Mouse (Mus musculus) forebrain, embryonic 14.5 days (tissue): ENCODE measurements around the gene Cat. TPM values are rescaled to one million over a fixed set of nuclear protein-coding genes. Genes with fewer than 3 reads are reported as not detected.

ENCODE experiments used
- ATAC-seq: fragments of 200-750 bp; cut with Nextera tagmentation; 2 replicates; pipeline ENCODE4 v1.8.0; 2017; ENCODE audit warnings: mild to moderate bottlenecking, moderate library complexity
- DNase-seq: peaks from one replicate; pipeline ENCODE4 v3.0.0-alpha.2; 2015; ENCODE audit warnings: low spot score
- H3K27ac ChIP-seq: fragments of 300-500 bp; sonication (generic); 2 replicates; pipeline ENCODE4 v1.5.1; 2014; ENCODE audit warnings: low read depth, mild to moderate bottlenecking, control low read depth, low read length, moderate library complexity
- H3K27me3 ChIP-seq: fragments of 300-500 bp; sonication (generic); replicated peaks from 2 replicates; pipeline ENCODE4 v1.6.1; 2014; ENCODE audit warnings: low read length, control low read depth, mixed read lengths; ENCODE audit not compliant: control insufficient read depth, insufficient read depth
- H3K36me3 ChIP-seq: fragments of 300-500 bp; sonication (generic); 2 replicates; pipeline ENCODE4 v1.6.1; 2014; ENCODE audit warnings: low read length, control low read depth; ENCODE audit not compliant: control insufficient read depth, insufficient read depth
- H3K4me1 ChIP-seq: fragments of 300-500 bp; sonication (generic); 2 replicates; pipeline ENCODE4 v1.6.1; 2014; ENCODE audit warnings: antibody characterized with exemption, low read length, control low read depth; ENCODE audit not compliant: control insufficient read depth, insufficient read depth
- H3K4me2 ChIP-seq: fragments of 300-500 bp; sonication (generic); 2 replicates; pipeline ENCODE4 v1.6.1; 2014; ENCODE audit warnings: mild to moderate bottlenecking, control low read depth, low read length
- H3K4me3 ChIP-seq: fragments of 300-500 bp; sonication (generic); 2 replicates; pipeline ENCODE4 v1.5.1; 2014; ENCODE audit warnings: low read depth, low read length, control low read depth
- H3K9ac ChIP-seq: fragments of 300-500 bp; sonication (generic); 2 replicates; pipeline ENCODE4 v1.6.1; 2014; ENCODE audit warnings: mild to moderate bottlenecking, low read length, control low read depth, moderate library complexity
- H3K9me3 ChIP-seq: fragments of 300-500 bp; sonication (generic); replicated peaks from 2 replicates; pipeline ENCODE4 v1.6.1; 2016; ENCODE audit warnings: low read length, control low read depth, mixed read lengths; ENCODE audit not compliant: control insufficient read depth
- WGBS: fragments of 180-500 bp; shearing (Covaris S2); extraction: QIAGEN DNeasy Blood & Tissue Kit; methylation state at CpG from one replicate; pipeline ENCODE4 v1.1.7; 2014; 5-methylcytosine and 5-hydroxymethylcytosine counted together
- polyA plus RNA-seq: library from polyadenylated mRNA; unstranded; fragments of >200 nt; fragmentation: Nextera tagmentation; extraction: Ambion mirVana; gene quantifications from 2 replicates; pipeline ENCODE4 v1.2.1, GENCODE M21; 2014

The Cat gene
- polyA plus RNA-seq, 1 experiment from 2014 or later, result 81.9 TPM

GRCm38 (mm10) chr2:103481314-103482231 lies 3.4 kb downstream of the Cat start:
- H3K4me1 ChIP-seq, result peaks cover 12% of the 10 kb centered on the region
- no peaks in the 10 kb centered on the region for H3K27me3 ChIP-seq
- ATAC-seq, result no peak
- H3K4me2 ChIP-seq, result no peak overlapping the region
- H3K27ac ChIP-seq, result no peak overlapping the region
- DNase-seq, result no peak
- H3K36me3 ChIP-seq, result no peaks in the 10 kb centered on the region
- no peak overlapping the region for H3K4me3 ChIP-seq
- no peak overlapping the region for H3K9ac ChIP-seq
- no peaks in the 10 kb centered on the region for H3K9me3 ChIP-seq
- 91% methylated on average over 11 of the region's 11 CpGs for WGBS

DNA sequence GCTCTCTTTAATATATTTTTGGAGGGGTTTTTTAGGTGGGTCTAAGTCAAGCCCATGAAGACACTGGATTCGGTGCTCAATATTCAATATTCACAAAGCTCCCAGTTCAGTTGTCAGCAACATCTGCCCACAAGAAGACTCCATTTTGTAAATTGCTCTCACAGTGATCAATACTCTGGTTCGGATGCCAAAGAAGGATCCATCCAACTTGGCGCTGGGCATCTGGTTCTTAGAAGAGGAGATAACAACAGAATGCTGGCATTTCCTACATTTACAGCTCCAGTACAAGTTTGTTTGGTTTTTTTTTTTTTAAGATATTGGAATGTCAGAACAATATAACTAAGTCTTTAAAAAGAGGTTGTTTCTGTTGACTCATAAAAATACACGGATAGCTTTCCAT lies 4.1 kb downstream of the Cat start:
- H3K9ac ChIP-seq, result no peak overlapping the region
- H3K9me3 ChIP-seq, result no peaks in the 10 kb centered on the region
- H3K27me3 ChIP-seq, result no peaks in the 10 kb centered on the region
- no peak overlapping the region for H3K4me2 ChIP-seq
- WGBS, result 94% methylated on average over 4 of the region's 4 CpGs
- H3K27ac ChIP-seq, result no peak overlapping the region
- peaks cover 12% of the 10 kb centered on the region for H3K4me1 ChIP-seq
- H3K4me3 ChIP-seq, result no peak overlapping the region
- ATAC-seq (no peak), DNase-seq (no peak)
- H3K36me3 ChIP-seq, result no peaks in the 10 kb centered on the region

DNA sequence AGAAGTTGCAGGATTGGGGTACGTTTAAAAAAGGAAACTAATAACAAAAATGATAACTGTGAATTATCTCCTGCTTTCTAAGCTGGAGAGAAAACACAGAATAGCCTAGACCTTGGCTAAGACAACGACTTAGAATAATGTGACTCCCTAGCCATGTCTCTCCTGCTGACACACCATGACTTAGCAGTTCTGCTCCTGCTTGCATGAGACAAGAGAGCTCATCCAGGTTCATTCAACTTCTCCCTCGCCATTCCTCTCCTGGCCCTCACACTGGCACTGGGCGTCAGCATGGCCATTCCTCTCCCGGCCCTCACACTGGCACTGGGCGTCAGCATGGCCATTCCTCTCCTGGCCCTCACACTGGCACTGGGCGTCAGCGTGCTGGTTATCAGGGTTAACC lies 4.7 kb downstream of the Cat start:
- DNase-seq (no peak), ATAC-seq (no peak)
- no peaks in the 10 kb centered on the region for H3K9me3 ChIP-seq
- no peaks in the 10 kb centered on the region for H3K27me3 ChIP-seq
- peaks cover 6% of the 10 kb centered on the region; the same call in 1 of the 2 replicates for H3K36me3 ChIP-seq
- H3K4me3 ChIP-seq, result no peak overlapping the region
- H3K27ac ChIP-seq, result no peak overlapping the region
- H3K4me1 ChIP-seq, result peaks cover 12% of the 10 kb centered on the region
- no peak overlapping the region for H3K4me2 ChIP-seq
- H3K9ac ChIP-seq, result no peak overlapping the region
- WGBS, result 89% methylated on average over 8 of the region's 8 CpGs

DNA sequence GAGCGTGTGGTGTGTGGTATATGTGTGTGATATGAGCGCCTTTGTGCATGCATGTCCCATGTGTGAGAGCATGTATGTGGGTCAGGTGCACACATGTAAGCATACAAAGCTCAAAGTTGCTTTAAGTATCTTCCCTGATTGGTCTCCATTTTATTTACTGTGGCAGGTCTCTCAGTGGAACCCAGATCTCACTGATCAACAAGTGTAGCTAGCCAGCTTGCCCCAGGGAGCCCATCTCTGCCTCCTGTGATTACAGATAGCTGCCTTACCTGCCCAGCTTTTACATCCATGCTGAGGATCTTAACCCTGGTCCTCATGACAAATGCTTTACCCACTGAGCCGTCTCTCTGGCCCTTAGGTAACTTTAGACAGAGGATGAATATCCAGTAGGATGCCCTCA lies 6.6 kb downstream of the Cat start:
- 92% methylated on average over 3 of the region's 3 CpGs for WGBS
- no peaks in the 10 kb centered on the region for H3K9me3 ChIP-seq
- ATAC-seq, result no peak
- no peak overlapping the region for H3K4me2 ChIP-seq
- H3K4me1 ChIP-seq, result peaks cover 2% of the 10 kb centered on the region; the same call in 1 of the 2 replicates
- H3K36me3 ChIP-seq, result peaks cover 23% of the 10 kb centered on the region
- no peak overlapping the region for H3K27ac ChIP-seq
- DNase-seq, result no peak
- no peak overlapping the region for H3K9ac ChIP-seq
- no peaks in the 10 kb centered on the region for H3K27me3 ChIP-seq
- H3K4me3 ChIP-seq, result no peak overlapping the region

DNA sequence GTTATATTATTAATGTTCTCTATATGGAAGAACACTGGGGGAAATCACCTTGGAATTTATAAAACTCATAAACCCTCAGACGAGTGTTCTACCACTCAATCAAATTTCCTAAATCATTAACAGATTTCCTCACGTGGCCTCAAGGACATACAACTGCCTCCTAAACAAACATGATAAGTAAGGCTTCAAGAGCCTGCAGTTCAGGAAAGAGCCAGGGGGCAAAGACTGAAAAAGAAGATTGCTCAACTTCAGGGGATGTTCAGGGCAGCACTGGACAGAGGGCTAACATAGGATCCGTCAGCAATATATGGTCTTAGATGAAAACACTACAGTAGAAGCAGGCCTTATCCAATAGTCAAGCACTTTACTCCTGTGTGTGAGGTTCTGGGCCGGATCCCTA lies 7.5 kb downstream of the Cat start:
- no peaks in the 10 kb centered on the region for H3K9me3 ChIP-seq
- peaks cover 31% of the 10 kb centered on the region for H3K36me3 ChIP-seq
- H3K4me2 ChIP-seq, result no peak overlapping the region
- no peak overlapping the region for H3K9ac ChIP-seq
- H3K27ac ChIP-seq, result no peak overlapping the region
- 88% methylated on average over 4 of the region's 4 CpGs for WGBS
- no peak overlapping the region for H3K4me3 ChIP-seq
- ATAC-seq, result no peak
- H3K4me1 ChIP-seq, result no peaks in the 10 kb centered on the region
- DNase-seq, result no peak
- H3K27me3 ChIP-seq, result no peaks in the 10 kb centered on the region

DNA sequence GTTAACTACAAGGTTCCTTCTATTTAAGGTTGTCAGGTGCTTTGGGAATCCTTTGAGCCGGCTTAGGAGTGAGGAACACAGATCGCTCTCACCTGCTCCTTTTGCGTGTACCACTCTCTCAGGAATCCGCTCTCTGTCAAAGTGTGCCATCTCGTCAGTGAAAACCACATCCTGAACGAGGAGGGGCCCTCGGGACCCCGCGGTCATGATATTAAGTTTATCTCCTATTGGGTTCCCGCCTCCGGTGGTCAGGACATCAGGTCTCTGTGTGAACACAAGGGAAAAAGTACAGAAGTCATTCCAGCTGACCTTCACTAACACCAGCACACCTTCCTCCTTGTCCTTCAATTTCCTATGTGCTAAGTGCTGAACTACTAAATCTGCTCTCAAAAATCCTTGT lies 8.3 kb downstream of the Cat start:
- WGBS, result 93% methylated on average over 11 of the region's 11 CpGs
- no peak overlapping the region for H3K9ac ChIP-seq
- no peak overlapping the region for H3K4me2 ChIP-seq
- no peak for DNase-seq
- H3K9me3 ChIP-seq, result no peaks in the 10 kb centered on the region
- peaks cover 31% of the 10 kb centered on the region for H3K36me3 ChIP-seq
- H3K4me3 ChIP-seq, result no peak overlapping the region
- no peak overlapping the region for H3K27ac ChIP-seq
- H3K4me1 ChIP-seq, result no peaks in the 10 kb centered on the region
- no peaks in the 10 kb centered on the region for H3K27me3 ChIP-seq
- ATAC-seq, result no peak

DNA sequence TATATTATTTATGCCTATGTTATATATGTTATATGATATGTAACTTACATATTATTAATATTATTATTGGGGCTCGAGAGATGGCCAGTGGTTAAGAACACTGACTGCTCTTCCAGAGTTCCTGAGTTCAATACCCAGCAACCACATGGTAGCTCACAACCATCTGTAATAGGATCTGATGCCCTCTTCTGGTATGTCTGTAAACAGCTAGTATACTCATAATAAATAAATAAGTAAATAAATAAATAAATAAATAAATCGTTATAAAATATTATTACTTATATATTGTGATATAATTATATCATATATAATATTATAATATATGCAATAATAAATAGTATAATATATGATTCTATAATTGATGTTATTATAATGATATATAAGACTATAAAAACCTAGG lies 8.8 kb downstream of the Cat start:
- Histone ChIP-seq H3K36me3 (peaks cover 32% of the 10 kb centered on the region), H3K4me3 (no peak overlapping the region), H3K9me3 (no peaks in the 10 kb centered on the region), H3K9ac (no peak overlapping the region), H3K27me3 (no peaks in the 10 kb centered on the region), H3K4me1 (no peaks in the 10 kb centered on the region), H3K27ac (no peak overlapping the region), H3K4me2 (no peak overlapping the region)
- WGBS, result 94% methylated on average over 2 of the region's 2 CpGs
- ATAC-seq (no peak), DNase-seq (no peak)

DNA sequence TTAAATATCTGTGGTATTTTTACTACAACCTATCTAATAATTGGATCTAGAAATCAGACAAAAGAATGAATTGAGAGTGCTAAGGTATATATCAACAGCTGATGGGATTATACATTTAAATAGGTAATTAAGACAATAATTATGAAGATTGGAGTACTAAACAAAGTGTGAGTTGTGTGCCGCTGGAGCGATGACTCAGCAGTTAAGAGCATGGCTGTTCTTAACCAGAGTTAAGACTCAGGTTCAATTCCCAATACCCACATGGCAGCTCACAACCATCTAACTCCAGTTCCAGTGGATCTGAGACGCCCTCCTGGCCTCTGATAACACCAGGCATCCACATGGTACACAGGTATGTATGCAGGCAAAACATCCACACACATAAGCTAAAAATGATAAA lies 11.6 kb downstream of the Cat start:
- no peak for ATAC-seq
- no peaks in the 10 kb centered on the region for H3K9me3 ChIP-seq
- H3K27me3 ChIP-seq, result no peaks in the 10 kb centered on the region
- H3K36me3 ChIP-seq, result peaks cover 56% of the 10 kb centered on the region
- no peak overlapping the region for H3K4me2 ChIP-seq
- H3K4me1 ChIP-seq, result no peaks in the 10 kb centered on the region
- DNase-seq, result no peak
- no peak overlapping the region for H3K9ac ChIP-seq
- H3K4me3 ChIP-seq, result no peak overlapping the region
- WGBS, result 94% methylated on average over 3 of the region's 3 CpGs
- H3K27ac ChIP-seq, result no peak overlapping the region

- DNase-seq, result no peak
These were observed 17.9 kb downstream of the Cat start for GRCm38 (mm10) chr2:103466984-103467588.

More at GRCm38 (mm10) chr2:103466984-103467588, 17.9 kb downstream of the Cat start:
- no peak overlapping the region for H3K9ac ChIP-seq
- ATAC-seq, result no peak
- H3K27ac ChIP-seq, result no peak overlapping the region
- 81% methylated on average over 10 of the region's 10 CpGs for WGBS
- H3K27me3 ChIP-seq, result no peaks in the 10 kb centered on the region
- no peaks in the 10 kb centered on the region for H3K9me3 ChIP-seq
- no peak overlapping the region for H3K4me2 ChIP-seq
- no peaks in the 10 kb centered on the region for H3K4me1 ChIP-seq
- peaks cover 69% of the 10 kb centered on the region for H3K36me3 ChIP-seq
- no peak overlapping the region for H3K4me3 ChIP-seq
